Mouse (Mus musculus): ENCODE results near the gene Slc25a22.
A peak's percentile ranks its signal among the peaks of the same experiment; 100 is the strongest.

Slc25a22 gene

DNA sequence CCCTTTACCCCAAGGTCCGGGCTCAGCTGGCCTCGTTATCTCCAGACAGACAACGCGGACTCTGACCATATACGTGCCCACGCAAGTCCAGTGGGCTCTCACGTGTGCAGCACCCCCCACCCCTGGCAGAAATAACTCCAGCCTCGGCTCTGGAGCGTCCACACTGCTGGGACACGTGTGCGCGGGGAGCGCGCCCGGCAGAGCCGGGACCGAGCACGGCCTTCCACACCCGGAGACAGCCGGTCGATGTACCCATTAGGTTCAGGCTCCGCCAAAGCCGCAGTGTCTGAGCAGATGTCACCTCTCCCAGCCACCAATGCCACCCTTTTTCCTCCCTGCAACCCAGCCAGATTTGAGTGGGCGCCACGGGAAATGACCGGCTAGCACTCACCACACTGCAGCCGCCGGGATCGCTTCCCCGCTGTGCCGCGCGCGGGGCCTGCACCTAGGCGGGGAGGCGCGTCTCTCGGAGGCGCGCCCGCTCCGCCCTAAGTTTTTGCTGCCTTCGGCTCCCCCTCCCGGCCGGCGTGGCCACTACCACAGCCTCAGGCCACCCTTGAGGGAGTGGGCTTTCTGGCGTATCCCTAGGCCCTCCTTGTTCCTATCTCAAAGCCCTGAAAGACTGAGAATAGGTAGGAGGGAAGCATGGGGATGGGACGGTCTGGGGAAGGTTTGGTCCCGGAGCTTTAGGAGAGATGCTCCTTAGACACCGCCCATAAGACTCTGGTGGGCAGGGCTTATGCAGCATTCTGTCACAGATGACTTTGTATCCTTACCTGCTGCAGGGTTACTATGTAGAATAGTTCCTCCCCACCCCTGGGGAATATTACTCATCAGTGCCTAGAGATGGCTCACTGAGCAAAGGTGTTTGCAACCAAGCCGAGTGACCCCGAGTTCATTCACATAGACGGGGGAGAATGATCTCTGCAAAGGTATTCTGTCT lies at the start of gene Slc25a22:
Gene Slc25a22, minus strand, starts transcription at position 715 of the 943 bp plus-strand sequence.
- peak; percentile 94 for DNase-seq

DNA sequence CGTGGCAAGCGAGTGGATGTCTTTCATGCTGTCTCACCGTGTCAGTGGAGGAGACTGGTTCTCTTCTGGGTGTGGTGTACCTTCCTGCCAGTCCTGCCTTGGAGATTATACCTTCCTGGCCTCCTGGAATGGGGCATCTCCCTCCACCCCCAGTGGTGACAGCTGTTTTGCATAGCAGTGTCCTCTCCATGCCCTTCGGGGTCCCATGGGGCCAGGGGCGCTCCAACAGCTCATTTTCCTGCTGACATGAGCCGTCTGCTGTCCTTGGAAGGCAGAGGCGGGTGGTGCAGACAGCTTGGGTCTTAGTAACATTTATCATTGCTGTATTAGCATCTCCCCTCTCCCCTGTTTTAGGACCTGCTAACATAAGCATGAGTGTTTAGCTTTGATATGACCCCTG lies 49.4 kb upstream of the Slc25a22 start:
- DNase-seq: no peak

DNA sequence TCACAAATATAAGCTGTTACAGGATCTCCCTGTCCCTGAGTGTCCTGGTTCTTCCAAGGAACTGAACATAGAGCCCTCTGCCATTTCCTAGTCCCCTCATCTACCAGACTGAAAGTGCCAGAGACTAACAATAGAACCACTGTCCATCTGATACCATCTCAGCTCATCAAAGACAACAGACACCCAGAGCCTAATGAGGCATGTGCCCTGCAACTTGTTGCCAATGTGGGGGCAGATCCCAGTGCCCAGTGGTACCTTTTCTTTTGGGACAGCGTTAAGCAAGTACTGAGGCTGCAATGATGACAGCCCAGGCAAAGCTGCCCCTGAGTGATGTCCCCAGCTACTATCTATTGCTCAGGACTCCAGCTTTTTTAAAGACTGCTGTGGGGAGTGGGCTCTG lies 48.5 kb upstream of the Slc25a22 start:
- DNase-seq: no peak

DNA sequence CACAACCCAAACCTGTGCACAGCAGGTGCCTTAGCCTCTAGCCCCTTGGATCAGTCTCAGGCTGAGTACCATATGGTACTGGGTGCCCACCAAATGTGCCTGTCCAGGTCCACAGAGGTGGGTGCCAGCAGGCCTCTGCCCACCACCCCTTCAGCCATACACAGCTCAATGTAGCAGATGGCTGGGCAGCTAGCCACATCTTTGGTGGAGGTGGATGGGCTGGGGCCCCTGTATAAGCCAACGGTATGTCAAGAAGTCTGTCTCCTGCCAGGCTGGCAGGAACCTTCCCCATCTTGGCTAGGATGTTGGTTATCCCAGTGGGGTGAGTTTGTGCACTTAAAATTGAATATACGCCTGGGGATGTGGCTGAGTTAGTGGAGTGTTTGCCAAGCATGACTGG lies 47.9 kb upstream of the Slc25a22 start:
- DNase-seq: no peak

DNA sequence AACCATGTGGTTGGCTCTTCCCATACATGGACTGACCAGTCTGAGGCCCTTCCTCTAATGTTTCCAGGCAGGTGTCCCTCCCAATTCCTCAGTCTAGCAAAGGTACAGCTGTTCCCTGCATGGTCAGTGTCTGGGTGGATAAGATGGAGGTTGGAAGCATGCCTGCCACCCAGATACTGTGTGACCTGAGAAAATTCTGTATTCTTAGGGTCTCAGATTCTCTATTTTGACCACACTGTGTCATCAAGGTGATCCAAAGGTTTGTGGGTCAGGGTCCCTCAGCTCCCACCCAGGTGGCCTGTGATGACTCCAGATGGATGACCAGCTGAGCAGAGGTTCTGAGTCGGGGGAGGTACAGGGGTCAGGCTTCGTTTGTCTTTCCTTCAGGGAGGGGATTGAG lies 47.5 kb upstream of the Slc25a22 start:
- DNase-seq: no peak

DNA sequence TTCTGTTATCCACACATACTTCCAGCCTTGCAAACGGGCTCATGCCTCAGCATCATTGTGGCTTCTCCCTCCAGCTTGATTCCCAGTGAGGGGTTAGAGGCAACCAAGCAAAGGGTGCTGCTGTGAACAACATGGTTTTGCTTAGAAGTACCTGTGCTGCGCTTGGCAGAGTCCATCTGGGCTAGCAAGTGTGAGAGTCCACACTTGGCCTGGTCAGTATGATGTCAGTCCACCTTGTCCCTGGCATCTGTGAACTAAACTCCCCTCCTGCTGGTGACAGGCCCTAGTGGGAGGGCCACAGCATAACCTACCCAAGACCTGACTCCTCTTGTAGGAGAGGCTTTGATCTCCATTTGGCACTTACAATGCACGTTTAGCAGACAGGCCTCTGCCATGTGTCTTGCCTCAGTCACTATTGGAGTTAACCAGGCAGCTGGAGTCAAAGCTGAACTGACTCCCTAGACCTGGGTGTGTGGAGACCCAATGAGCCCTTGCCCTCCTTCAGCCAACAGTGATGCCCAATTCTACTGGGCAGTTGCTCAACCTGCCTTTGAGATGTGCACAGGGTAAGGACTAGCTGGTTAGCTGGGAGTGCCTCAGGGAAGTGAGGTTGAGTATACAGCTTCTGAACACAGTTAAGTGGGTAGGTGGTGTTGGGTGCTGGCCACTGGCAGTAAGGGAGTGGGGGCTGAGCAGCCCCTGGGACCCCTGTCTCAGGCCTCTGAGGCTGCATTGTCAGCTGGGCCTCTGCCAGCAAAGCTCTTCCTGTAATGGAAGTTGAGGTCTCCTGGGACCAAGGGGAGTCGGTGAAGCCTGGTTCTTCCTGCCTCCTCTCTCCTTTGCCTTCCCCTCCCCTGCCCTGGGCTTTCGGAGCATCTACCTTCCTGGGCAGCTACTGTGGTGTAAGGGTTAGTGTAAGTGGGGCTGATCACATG lies 46.8 kb upstream of the Slc25a22 start:
- DNase-seq: no peak

DNA sequence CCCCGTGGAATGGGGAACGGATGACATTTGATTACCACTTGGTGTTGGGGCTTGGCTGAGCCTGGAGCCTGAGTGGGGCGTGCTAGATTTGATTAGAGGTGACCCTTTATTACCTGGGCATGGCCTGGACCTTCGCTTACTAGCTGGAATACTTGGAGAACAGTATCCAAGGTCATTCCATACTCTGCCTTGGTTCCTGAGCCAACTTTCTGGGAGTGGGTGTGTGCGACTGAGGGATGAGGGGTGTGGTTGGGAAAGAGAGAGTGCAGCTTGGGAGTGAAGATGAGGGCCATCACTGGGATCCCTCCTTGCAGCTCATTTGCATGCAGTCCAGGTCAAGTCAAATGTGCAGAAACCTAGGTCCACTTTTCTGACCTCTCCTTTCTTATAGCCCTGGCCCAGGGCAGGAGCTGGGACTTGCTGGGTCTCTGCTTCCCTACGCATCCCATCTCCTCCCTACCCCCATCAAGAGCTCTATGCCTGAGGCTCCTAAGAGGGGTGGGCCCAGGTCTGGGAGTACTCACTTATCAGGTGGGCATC lies 45.5 kb upstream of the Slc25a22 start:
- DNase-seq: no peak

DNA sequence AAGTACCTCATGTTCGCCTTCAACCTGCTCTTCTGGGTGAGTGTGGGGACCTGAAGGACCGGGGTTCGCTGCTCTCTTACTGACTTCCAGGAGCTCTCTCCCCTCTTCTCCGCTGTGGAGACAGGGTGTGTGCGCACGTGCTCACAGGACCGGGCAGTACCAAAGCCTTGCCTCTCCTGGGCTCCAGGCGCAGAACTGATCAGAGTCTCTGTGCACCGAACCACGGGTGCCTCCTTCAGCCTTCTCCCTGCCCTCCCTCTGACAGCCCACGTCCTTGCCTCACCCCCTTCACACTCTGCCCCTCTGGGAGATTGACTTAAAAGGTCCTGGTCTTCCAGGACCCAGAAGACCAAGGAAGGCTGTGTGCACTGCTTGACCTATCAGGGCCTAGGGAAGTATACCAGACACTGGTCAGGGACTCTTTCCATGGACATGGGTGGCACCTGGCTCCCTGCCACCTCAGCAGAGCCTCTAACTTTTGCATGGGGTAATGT lies 44.9 kb upstream of the Slc25a22 start:
- DNase-seq: no peak

DNA sequence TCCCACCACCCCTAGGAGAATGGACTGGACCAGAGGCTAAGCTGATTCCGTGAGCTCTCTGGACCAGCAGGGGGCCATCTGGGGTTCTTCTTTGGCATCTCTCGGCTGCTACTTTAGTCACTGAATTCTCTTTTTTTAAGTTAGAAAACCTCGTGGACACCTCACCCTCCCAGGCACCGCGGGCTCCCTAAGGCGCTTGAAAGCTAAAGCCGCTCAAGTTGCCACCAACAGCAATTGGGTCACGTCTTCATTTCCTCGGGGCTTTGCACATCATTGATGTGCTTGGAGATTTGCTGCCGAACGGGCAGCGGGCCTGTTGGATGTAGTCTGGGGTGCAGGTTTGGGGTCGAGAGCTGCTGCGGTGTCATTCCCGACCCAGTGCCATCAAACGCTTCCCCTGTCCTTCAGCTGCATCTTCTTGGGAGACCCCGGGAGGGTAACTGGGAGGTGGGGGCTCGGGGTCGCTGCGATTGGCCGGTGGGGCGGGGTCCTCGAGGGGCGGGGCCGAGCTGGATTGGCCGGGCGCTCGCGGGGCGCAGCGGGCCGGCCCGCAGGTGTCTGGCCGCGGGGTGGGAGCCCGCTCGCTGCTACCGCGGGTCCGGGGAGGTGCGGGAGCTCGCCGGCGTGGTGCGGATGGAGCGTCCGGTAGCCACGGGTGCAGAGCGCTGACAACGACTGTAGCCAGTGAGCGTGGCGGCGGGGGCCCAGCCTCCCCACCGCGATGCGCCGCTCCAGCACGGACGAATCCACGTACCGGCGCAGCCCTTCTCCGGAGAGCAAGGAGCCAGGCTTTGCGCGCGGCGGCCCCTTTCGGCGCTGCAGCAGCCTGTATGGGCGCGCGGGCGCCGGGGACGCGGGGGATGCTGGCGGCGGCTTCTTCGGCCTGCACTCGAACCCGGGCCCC lies 44.1 kb upstream of the Slc25a22 start:
- peak; percentile 67 for DNase-seq

DNA sequence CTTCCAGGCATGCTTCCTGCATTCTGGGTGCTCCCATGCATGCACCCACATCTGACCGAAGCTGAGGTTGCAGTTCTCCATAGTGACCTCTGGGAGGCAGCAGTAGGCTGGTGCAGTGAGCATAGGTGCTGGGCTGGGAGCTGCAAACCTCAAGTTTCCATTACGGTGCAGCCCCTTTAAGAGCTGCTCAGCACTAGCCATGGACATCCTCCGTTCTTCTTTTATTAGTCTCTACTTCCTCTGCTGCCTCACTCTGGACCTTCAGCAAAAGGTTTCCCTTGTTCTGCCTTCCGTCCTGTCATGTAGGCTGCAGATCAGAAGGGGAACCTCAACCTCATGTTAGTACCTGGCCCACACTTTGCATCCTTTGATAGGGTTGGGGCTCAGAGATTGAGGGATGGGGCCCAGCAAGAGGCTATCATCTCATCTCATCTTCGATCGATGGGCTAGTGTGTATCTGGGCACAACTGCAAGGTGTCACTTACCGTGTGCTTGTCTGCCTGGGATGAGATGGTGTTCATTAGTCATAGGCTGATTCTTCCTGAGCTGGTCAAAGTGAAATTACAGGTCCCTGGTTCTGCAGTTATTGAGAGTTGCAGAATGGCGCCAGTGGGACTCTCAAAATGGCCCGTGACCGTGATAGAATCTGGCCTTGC lies 43.3 kb upstream of the Slc25a22 start:
- DNase-seq: peak; percentile 73

DNA sequence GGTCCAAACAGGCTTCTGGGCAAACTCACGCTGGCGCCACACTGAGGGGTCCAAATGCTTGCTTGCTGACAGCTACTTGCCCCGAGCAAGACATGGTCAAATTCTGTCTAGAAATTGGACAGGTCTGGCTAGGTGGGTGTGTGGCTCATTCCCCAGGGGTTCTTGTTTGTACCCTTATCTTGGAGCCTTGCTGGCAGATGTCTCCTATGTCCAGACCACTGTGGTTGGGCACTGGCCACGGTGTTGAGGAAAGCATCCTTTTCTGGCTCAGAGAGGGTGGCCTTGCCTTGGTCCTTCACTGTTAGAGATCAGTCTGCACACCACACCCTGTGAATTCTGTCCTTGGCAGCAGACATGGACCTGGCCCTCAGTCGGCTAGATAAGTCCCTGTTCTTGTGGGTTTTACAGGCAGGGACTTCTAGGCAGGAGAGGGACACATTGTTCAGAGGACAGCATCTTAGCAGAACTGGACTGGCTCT lies 40.6 kb upstream of the Slc25a22 start:
- no peak for DNase-seq

DNA sequence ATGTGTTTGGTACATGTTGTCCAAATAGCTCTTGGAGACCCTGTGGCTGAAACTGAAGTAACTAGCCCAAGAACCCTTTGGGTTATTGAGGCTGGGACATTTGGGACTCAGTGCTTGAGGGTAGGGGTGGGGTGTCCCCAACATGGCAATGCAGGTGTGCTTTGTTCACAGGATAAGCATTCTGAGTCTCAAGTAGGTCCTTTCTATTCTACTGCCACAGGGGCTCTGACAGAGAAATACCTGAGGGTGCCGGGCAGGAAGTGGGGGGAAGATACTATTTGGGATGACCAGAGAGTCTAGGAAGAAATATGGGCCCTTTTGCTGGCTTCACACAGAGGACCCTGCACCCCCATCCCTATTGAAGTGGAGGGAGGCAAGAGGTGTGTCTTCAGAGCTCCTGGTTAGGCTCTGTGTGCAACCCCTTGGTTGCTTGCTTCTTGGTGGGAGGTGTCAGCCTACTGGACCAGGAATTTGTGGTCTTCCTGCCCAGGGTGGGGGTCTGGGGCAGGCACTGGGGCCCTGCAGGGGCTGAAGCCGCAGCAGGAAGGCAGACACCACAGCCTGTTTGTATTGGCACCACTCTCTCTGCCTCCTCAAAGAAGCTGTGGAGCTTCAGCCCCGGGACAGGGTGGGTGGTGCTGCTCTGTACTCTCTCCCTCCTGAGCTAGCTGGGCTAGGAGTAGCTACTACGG lies 40.0 kb upstream of the Slc25a22 start:
- DNase-seq: peak; percentile 32

DNA sequence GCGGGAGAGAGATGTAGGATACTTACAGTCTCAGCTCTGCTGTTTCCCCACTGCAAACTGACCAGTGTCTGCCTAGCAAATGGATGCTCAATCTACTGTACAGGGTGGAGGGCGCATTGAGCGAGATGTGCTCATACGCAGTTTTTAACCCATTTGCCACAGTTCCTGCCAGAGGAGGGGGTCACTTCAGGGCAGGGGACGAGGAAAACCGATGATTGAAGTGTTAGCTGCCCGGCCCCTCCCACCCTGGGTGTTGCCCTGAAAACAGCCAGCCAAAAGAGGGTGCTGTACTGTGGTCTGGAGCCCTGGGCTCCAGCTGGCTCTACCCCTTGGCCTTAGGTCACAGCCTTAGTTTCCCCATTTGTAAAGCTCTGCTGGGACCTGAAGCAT lies 39.3 kb upstream of the Slc25a22 start:
- no peak for DNase-seq

DNA sequence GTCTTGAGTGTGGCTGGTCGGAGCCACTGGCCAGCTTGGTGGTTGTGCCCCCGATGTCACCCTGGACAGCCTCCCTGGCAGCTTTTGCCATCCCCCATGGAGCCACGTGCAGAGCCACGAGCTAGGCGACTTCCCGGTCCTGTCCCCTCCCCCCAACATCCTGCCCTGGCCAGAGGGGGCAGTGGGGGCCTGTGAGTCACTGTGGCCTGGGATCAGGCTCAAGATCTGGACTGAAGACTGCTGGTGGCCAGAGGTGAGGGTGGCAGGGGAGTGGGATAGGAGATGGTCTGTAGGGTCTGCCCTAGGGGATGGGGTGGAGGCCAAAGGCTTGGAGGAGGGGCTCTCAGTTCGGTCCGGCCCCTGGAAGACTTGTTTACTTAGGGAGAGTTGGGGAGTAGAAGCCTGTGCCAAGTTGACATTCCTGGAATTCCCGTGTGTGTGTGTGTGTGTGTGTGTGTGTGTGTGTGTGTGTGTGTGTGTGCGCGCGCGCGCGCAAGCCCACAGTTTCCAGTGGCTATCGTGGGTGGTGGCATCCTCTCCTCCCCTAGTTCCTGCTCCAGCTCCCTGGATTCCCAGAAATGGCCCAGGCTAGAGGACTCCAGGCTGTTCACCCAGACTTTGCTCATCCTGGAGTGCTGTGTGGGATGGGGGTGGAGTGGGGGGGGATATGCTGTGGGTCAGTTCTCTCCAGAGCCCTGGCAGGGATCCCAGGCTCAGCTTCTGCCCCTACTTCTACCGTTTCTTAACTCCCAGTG lies 38.7 kb upstream of the Slc25a22 start:
- DNase-seq: peak; percentile 46

DNA sequence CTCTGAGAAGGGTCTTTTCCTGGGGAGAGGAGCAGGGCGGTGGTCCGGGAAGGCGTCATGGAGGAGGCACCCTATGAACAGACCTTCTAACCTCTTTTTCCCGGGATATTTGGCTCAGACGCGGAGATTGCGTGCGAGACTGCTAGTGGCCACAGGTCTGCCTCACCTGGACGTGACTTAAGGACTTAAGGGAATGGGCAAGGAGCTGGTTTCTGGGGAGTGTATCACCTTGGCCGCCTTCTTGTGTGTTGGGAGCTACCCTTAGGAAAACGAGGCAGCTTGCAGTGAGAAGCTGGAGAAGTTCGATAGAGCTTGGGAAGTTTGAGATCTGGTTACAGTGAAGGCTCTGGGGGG lies 38.1 kb upstream of the Slc25a22 start:
- no peak for DNase-seq

DNA sequence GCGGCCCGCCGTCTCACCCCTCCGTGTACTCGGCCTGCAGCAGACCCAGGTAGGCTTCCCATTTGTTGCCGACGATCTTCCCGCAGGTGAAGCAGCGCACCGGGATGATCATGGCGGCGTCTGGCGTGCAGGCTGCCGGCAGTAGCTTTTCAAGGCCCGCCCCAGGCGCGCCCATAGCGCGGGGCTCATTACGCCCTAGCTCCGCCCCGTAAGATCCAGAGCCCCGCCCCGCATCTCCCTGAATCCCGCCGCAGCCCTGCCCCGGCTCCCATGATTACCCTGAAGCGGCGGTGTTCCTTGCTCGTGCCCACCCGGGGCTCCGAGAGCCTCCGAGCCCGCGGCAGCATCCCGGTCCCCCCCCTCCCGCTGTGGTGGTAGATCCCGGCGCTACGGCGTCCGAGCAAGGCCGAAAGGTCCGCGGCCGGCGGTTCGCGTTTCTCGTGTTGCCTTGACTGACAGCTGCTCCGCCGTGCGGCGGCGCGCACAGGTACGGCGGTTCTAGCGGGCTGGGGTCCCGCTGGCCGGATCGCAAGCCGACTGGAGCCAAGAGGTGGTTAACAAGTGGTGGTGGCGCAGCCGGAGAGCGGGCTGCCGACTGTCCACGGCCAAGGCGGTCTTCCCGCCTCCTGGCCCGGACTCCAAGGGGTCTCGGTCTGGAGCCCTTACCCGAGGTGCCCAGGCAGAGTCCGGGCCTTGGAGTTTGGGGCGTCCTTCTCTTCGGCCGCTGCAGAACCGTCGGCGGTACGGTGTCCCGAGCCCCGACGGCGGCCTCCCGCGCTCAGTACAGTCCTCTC lies 37.5 kb upstream of the Slc25a22 start, which contains the start of the genes Polr2l and Tspan4:
Gene Polr2l, minus strand, starts transcription at position 122 of the 794 bp plus-strand sequence.
Gene Tspan4, plus strand, starts transcription at position 230 of the 794 bp plus-strand sequence.
- DNase-seq: peak; percentile 91

DNA sequence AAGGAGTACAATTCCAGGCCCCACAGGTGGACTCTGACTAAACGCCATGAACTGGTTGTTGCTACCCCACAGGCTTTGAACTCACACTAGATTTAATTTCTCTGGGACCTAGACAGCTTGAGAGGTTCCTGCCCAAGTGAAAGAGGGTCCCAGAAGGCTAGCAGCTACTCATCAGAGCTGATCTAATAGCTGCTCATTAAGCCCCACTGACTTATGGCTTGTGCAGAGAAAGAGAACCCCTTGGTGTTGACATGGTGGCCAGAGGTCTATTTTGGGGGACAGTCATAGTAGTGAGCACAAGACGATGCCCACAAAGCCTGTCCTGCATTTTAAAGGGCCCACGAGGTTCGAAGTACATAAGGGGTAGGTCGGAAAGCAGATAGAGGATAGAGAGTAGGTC lies 36.5 kb upstream of the Slc25a22 start:
- DNase-seq: no peak

DNA sequence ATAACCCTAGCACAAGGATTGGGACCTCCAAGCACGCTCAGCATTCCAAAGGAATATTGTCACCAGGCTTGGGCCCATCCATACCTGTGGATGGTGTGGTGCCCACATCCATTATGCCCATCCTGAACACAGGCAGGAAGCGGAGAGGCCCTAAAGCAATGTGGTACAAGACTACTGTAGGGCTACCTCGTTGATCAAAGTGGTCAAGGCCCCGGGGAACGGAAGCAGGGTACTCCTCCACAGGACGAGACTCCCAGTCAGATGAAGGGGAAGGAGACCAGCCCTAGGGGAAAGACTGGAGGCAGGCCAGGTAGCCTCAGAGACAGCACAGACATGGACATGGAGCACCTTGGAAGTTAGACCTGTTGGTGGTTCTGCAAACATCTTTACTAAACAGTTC lies 35.1 kb upstream of the Slc25a22 start:
- no peak for DNase-seq

DNA sequence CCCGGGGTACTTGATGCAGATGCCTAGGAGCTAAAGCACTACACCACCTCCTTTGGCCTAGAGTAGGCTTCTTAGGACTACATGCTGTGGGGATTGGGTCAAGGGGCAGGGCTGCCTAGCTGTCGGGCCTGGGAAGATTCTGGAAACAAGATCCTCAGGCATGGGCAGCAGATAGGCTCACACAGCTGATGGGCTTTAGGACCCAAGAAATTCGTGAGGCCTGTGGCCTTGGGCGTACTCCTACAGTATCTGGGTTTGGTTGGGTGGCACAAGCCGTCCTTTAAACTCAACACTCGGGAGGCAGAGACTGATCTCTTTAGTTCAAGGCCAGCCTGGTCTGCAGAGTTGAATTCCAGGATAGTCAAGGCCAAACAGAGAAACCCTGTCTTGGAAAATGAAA lies 34.5 kb upstream of the Slc25a22 start:
- DNase-seq: no peak

Measured in thymus, postnatal 4 days (tissue).